Mouse (Mus musculus) bone marrow, adult 2 months (tissue): ENCODE data around the gene Slc6a5.

Experiments
- CTCF ChIP-seq: fragments of 200-500 bp; IDR thresholded peaks from 2 replicates; pipeline ENCODE4 v1.5.1; 2011; ENCODE audit warnings: low read length, control low read depth; ENCODE audit not compliant: control insufficient read depth, insufficient read depth
- POLR2A ChIP-seq: fragments of 200-500 bp; IDR thresholded peaks from 2 replicates; pipeline ENCODE4 v1.6.1; 2011; ENCODE audit warnings: low read depth, mild to moderate bottlenecking, control low read depth, low read length, borderline replicate concordance; ENCODE audit not compliant: control insufficient read depth

- TF ChIP-seq CTCF (no peak), POLR2A (no peak)
These were observed 27.7 kb upstream of the Slc6a5 start for GRCm38 (mm10) chr7:49882288-49882687.
